Mouse (Mus musculus) mouse trophoblast stem cell (cell line): ENCODE data around the gene Cd3d.
"Not testable (repeated sequence)": the region's sequence is repeated elsewhere in the genome, so short reads cannot be mapped to it uniquely, and the experiment has no call there.

Source experiments
- in situ Hi-C, 2 experiments: fragments of 300-500 bp; cut with MseI, MboI; formaldehyde crosslinking; loops; 2 replicates in 1 of 2; 3 replicates in 1 of 2; pipeline ENCODE4 v1.15.1; 2025

Cd3d gene

DNA sequence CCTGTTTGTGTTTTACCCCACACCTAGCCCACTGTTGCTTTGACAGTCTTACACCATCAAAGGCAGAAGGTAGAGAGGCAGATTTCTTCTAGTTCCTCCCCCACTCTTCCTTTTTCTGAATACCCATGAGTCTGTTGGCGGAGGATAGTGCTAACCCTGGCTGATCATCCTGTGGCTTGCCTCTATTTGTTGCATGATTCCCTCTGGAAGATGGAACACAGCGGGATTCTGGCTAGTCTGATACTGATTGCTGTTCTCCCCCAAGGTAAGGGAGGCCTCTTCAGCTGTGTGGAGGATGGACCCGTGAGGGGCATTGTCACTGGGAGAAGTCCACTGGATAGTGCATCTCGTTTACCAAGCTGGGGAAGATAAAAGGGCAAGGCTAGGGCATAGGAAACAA is at the start of gene Cd3d:
TSS of gene Cd3d (plus strand) at position 111 of the 400 bp plus-strand sequence.
- in situ Hi-C loops: no loop called here

- in situ Hi-C loops: no loop called here
Observed at GRCm38 (mm10) chr9:44941756-44942155, 39.8 kb upstream of the Cd3d start.

DNA sequence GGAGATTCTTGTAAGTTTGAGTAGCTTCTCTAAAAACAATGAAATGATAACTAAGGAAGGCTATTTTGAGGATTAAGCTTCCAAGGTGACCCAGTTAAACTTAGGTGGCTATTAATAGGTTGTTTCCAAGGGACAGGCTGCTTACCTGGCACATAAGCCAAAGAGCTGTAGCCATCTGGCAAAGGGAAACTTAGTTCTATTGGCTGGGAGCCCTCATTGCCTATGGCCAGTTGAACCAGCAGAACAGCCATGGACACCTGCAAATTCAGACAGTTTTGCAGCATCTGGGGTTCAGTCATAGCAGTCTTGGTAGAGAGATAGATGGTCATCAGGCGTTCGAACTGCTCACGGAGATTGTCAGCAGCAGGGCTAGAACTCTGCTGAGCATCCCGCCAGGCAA is 39.2 kb upstream of the Cd3d start:
- in situ Hi-C loops: no loop called here

GRCm38 (mm10) chr9:44946185-44946695 is 35.3 kb upstream of the Cd3d start:
- in situ Hi-C loops: no loop called here

DNA sequence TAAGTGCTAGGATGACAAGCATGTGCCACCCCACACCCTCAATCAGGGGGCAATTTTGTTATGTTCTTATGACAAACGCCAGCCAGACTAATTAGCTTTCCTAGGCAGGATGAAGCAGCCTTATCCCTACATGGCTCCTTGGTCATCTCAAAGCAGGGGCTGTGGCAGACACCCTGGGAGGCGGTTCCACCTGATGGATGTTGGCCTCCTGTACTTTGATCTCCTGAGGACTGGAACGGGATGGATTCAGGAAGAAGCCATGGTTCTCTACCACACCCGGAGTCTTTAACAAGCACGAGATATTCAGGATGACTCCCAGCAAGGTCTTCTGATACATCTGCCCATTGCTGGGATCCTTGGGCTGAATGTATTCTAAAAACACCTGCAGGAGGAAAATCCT is 33.8 kb upstream of the Cd3d start:
- in situ Hi-C loops: no loop called here

DNA sequence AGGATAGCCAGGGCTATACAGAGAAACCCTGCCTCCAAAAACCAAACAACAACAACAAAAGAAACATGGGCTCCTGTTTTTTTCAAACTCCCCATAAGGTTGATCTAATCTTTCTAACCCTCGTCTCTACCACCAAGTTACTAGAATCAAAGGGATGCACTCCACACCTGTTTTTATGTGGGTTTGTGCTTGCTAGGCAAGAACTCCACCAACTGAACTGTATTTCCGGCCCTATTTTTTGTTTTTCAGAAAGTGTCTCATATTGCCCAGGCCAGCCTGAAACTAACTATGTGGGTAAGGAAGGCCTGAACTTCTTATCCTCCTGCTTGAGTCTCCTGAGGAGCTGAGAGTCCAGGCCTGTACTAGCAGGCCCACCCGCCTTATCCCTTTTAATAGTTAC is 27.2 kb upstream of the Cd3d start:
- in situ Hi-C loops: no loop called here

GRCm38 (mm10) chr9:44965126-44965832 is 16.3 kb upstream of the Cd3d start, which contains the start of gene Ube4a:
Gene Ube4a (minus strand): TSS chr9:44965600.
- in situ Hi-C loops: no loop called here

DNA sequence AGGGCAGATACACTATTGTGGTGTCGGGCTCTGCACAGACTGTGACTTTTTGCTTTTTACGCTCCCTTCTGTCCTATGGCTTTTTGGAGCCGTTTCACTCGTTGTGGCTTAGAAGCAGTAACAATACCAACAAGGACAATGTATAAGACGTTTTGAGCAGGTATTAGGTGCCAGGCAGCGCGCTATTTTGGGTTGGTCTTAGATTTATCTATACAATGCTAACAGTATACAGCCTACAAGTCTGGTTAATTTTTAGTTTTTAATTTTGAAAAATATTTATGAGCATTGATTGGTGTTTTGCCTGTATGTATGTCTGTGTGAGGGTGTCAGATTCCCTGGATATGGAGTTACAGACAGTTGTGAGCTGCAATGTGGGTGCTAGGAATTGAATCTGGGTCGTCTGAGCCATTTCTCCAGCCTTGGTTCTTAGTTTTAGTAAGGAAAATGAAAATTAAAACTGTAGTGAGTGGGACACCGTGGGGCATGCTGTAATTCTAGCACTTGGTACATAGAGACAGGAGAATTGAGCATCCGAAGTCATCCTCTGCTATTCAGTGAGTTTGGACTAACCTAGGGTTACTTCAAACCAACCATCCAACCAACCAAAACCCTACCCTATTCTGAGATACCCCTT is 15.6 kb upstream of the Cd3d start:
- in situ Hi-C loops: no loop called here

DNA sequence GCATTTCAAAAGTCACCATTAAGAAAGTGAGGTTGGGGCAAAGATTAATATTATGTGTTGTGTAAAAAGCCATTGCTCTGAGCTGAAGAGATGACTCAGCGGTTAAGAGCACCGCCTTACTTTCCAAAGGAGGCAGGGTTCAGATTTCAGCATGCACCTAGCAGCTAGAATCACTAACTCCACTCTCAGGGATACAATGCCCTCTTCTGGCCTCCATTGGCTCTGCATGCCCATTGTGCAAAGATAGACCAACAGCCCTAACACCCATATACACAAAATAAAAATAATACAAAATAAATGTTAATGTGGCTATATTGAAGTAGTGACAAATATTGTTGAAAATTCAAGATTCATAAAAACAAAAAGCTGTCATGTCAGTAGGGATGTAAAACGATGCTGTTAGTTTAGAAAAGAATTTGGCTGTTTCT is 14.8 kb upstream of the Cd3d start:
- in situ Hi-C loops: no loop called here

GRCm38 (mm10) chr9:44967763-44968162 is 13.8 kb upstream of the Cd3d start:
- in situ Hi-C loops: not testable (repeated sequence)

DNA sequence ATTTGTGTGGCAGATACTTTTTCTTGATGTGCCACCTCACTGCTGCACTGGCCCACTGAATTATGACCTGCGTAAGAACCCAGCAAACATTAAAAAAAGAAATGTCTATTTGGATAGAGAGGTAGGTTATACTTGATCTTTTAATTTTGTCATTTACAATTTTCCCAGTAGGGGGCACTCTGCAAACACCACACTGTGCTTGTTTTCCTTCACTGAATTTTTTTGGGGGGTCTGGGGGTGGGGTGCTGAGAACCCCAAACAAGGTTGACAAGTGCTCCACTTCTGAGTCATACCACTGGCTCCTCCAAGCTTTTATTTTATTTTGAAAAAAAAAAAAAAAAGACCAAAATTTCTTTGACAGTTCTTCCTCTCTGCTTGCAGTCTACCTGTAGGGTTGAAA is 12.1 kb upstream of the Cd3d start:
- in situ Hi-C loops: no loop called here

DNA sequence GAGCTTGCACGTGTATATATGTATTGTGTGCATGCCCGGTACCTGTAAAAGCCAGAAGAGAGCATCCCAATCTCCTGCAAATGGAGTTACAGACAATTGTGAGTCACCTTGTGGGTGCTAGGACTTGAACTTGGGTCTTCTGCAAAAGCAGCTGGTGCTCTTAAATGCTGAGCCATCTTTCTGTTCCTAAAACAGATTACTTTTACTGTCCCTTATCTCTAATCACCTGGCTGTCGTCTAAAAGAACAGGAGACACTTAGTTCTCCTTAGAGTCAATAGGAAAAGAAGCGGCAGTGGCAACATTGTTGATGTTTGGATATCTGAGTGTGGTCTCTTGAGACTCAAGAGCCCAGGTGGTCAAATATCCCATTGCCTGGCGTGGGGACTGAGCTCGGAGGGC is 3.8 kb upstream of the Cd3d start:
- in situ Hi-C loops: no loop called here

- in situ Hi-C loops: no loop called here
Observed at GRCm38 (mm10) chr9:44979806-44980205, 1.8 kb upstream of the Cd3d start.

DNA sequence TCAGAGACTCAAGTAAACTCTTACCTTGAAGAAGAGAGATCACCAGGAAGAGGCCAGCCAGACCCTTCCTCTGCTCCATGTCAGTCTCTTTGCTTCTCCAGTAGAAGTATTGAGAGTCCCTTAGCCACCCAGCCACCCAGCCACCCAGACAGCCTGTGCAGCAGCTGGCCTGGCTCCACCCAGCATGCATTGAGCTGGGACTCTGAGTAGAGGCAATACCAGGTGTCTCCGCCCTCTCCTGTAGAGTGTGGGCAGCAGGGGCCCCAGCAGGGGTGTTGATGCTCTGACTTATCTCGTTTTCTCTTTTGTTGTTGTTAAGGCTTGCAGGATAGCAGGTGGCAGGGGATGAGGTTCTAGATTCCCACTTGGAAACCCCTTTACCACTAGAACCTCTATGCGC is 1.3 kb upstream of the Cd3d start, which contains the start of gene Cd3g:
TSS of gene Cd3g (minus strand) at position 190 of the 400 bp plus-strand sequence.
- in situ Hi-C loops: no loop called here

DNA sequence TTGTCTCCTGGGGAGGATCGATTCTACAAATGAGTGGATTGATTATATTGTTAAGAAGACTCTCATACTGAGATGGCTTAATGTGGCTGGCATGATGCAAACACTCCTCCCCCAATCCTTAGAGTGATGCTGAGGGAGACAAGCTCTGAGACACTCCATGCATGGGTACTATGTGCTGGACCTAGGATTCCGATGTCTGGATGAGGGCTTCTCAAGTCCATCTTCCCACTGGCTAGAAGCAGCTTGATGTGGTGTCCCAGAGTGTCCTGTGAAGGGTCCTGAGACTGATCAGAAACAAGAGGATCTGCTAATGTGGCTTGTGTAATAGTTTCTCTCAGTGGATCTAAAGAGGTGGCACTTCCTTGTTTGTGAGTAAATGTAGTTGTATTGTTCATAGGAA is 482 bp upstream of the Cd3d start:
- in situ Hi-C loops: no loop called here

DNA sequence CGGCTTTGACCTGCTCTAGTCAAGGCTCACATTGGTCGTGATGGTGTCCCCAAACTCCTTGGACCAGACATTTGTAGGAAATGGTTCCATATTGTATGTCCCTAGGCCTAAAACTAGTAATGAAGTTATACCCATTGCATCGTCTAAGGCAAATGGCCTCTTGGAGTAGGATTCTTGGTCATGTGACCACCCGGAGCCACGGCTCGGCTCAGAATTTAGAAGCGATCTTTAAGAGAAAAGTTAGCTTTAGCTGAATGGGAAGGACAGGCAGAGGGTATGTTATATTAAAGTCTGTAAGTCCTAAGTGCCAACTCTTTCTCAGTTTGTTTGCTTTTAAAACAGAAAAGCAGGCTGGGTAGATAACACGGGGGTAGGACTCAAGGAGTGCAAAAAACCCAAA is 495 bp downstream of the Cd3d start:
- in situ Hi-C loops: no loop called here

- in situ Hi-C loops: no loop called here
Observed at GRCm38 (mm10) chr9:44982531-44982930, 945 bp downstream of the Cd3d start.

DNA sequence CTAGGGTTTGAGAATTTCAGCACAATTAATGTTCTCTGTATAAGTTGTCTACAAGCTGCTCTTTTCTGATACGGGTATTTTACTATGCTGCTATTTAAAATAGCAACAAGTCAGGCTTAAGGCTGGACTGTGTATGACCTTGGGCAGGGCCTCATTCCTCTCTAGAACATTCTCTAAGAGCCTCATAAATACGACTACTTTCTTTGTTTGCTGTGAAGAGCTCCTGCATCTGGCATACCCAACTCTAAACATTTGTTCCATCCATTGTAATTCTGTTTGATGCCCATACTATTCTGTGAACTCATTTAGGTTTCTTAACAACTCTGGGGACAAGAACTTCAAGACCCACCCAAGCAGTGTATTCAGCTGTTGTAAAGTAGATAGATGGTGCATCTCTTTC is 1.4 kb downstream of the Cd3d start:
- in situ Hi-C loops: no loop called here

GRCm38 (mm10) chr9:44985721-44986161 is 4.2 kb downstream of the Cd3d start:
- in situ Hi-C loops: no loop called here

DNA sequence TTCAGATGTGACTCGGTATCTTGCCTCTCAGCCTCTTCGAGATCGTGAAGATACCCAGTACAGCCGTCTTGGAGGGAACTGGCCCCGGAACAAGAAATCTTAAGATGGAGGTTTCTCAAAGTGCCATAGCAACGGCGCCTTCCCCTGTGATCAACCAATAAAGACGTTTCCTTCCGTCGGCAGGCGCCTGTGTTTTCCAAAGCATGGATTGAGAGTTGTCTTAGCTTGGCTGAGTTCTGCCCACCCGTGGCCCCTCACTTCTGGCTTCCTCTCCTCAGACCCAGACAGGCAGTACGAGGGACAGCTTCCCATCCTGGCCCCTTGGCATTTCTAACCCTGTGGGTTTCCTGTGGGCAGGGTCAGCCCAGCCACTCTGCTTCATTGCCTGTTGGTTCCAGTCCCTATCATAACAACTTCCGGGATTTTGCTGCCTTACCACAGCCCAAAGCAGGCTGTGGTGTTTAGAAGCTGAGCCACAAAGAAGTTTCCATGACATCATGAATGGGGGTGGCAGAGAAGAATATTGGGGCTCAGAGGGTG is 4.7 kb downstream of the Cd3d start:
- in situ Hi-C loops: no loop called here

DNA sequence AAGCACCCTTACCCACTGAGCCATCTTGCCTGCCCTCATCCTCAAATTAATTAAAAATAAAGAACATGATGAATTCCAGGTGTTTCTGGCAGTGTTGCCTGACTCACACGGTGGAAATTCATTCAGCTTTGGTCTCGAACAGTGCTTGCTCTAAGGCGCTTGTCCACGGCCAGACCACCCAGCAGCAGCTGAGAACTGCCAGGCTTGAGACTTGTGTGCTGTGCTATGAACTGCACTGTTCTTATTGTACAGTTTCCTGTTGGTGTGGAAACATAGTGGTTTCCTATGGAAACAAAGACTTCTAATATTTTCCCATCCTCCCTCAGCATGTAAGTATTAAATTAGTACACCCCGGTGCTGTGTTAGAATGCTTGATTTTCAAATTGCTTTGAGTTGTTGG is 5.4 kb downstream of the Cd3d start:
- in situ Hi-C loops: no loop called here

DNA sequence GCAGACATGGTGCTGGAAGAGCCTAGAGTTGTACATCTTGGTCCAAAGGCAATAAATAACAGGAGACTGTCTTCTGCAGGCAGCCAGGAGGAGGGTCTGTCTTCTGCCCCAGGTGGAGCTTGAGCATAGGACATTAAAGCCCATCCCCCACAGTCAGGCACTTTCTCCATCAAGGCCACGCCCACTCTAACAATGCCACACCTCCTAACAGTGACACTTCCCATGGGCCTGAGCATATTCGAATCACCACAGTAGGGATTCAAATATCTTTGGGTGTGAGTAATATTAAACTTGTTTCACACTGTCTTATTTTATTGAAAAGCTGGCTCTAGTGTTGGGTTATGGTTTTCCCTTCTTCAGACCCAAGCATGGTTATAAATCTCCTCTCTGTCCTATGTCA is 10.2 kb downstream of the Cd3d start:
- in situ Hi-C loops: no loop called here

DNA sequence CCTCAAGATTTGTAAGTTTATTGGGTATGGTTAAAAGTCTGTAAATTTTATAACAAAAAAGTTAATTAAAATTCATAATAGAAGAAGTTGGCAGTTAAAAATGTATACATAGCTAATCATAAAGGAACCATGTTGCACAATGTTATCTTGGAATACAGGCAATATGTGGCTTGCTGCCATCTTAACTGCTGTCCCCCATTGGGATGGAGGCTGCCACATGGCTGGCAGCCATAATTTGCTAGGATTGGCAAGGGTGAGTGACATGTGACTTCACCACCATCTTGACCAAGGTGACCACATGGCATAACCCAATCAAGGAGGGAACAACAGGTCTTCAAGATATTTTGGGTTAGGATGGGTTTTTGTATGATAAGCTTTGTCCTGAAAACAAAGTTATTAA is 10.7 kb downstream of the Cd3d start:
- in situ Hi-C loops: no loop called here
